Mouse (Mus musculus) left cerebral cortex, adult 9 months (tissue): ENCODE results near the gene Kcnj13.

Source experiments
- DNase-seq, 2 experiments: peaks; one replicate each; pipeline ENCODE4 v3.0.0; 2022; ENCODE audit warnings: low spot score in 2 of 2

Gene Kcnj13

GRCm38 (mm10) chr1:87394594-87394993 lies at the start of gene Kcnj13:
Gene Kcnj13 (minus strand): TSS chr1:87394729.
- DNase-seq: no peak

DNA sequence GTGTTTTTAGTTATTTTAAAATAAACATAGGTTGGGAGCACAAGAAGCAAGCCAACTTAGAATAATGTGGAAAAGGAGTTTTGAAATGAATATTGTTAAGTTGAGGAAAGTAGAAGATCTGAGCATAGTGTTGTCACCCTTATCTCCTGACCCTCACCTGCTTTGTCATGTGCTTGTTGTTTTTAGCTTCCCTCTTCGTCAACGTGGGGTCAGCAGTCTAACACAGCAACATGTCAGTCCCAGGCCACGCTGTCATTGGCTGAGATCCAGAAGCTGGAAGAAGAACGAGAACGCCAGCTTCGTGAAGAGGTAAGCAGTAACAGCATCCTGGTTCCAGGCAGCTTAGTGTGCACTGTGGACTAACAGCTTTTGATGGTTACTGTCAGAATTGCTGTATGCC lies 42.1 kb upstream of the Kcnj13 start:
- no peak for DNase-seq

GRCm38 (mm10) chr1:87435125-87435524 lies 40.6 kb upstream of the Kcnj13 start:
- DNase-seq: no peak

- no peak for DNase-seq
Observed at GRCm38 (mm10) chr1:87418733-87419132, 24.2 kb upstream of the Kcnj13 start.

DNA sequence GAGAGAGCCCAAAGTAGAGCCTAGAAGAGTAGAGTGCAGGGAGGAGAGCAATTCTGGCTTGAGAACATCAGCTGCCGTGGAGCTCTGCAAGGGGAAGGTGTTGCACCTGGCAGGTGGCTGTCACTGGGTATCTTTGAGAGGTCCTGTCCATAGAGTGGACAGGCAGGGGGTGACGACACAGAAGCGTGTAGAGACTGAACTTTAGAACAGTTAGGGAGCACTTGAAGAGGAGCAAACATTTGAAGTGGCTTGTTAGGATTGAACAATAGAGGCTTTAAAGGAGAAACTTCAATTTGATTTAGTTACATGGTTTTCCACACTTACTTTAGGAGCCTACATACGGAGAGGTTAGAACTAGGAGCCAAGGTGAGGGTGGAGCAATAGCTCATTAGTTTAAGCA lies 14.9 kb upstream of the Kcnj13 start:
- DNase-seq: no peak

DNA sequence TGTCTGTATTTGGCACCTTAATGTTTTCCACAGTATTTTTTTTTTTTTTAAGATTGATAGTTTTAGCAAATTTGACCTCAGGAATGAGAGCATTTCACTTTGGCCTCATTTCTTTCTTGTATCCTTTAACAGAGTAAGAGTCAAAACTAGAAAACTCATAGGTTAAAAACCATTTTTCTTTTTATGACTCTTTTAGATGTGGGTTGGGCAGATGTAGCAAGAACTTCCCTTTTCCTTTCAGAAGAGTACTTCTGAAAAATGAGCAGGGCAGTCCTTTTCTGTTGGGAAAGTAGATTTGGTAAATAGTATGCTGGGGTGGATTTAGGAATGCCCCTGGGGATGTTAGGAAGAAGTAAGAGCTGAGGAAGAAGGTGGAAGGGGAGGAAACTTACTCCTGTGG lies 11.5 kb upstream of the Kcnj13 start:
- no peak for DNase-seq

- no peak for DNase-seq
Observed at GRCm38 (mm10) chr1:87404710-87405109, 10.2 kb upstream of the Kcnj13 start.

- no peak for DNase-seq
Observed at GRCm38 (mm10) chr1:87396923-87397586, 2.5 kb upstream of the Kcnj13 start.

- no peak for DNase-seq
Observed at GRCm38 (mm10) chr1:87393444-87394195, 909 bp downstream of the Kcnj13 start.

GRCm38 (mm10) chr1:87386436-87387092 lies 8.0 kb downstream of the Kcnj13 start:
- no peak for DNase-seq

DNA sequence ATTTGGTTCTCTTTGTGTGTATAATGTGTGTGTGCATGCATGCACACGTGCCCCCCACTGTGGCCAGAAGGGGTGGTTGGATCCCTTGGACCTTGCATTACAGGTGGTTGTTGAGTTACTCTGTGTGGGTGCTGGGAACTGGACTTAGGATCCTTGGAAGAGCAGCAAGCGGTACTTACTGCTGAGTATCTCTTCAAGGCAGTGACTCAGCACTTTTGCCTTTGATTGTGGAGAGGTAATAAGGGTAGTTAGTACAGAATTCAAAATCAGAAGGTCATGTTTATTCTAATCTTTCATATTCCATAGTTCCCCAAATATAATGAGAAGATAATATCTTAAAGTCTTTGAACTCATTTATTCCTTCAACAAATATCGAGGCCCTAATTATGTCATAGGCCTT lies 13.4 kb downstream of the Kcnj13 start:
- DNase-seq: no peak

- no peak for DNase-seq
Observed at GRCm38 (mm10) chr1:87379919-87380318, 14.6 kb downstream of the Kcnj13 start.

DNA sequence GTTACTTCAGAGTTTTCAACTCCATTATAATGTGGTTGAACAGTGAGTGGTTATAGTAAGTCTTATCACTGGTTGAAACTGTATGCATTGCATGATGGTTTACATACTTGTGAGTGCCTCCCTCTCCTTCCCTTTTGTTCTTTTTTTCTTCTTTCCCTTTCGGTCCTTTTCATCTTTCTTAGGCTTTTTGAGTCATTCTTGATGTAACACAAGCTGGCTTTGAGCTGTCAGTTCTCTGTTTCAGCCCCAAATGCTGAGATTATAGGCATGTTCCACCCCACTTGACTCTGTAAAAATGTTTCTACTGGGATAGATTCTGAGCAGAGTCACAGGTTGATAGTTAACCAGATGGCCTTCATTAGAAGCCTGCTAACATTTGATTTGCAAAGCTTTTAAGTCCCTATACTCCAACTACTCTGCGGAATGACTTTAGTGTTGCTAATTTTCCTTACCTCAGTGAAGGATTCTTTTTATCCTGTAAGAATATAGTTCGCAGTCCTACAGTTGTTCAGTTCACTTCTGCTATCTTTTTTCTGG lies 16.4 kb downstream of the Kcnj13 start:
- no peak for DNase-seq

DNA sequence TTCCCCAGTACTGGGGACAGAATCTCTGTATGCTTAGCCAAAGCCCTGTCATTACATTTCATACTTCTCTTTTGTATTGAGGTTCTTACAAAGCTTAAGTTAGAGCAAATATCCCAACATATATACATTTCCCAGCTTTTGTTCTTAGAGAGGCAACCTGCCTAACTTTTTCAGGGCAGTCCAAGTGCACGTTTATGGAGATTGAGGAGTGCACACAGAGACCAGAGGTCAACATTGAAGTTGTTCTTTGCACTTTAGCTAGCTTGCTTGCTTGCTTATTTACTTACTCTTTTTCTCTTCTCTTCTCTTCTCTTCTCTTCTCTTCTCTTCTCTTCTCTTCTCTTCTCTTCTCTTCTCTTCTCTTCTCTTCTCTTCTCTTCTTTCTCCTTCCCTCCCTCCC lies 34.3 kb downstream of the Kcnj13 start:
- no peak for DNase-seq

- DNase-seq: no peak
Observed at GRCm38 (mm10) chr1:87350576-87350975, 44.0 kb downstream of the Kcnj13 start.
